Mouse (Mus musculus) small intestine, adult 2 months (tissue): ENCODE results near the gene D230025D16Rik.

Source experiments
- CTCF ChIP-seq: fragments of 200-500 bp; IDR thresholded peaks from 2 replicates; pipeline ENCODE4 v1.5.1; 2012; ENCODE audit warnings: low read depth, mild to moderate bottlenecking, control low read depth, inconsistent platforms, low read length, moderate library complexity, mixed read lengths; ENCODE audit not compliant: insufficient replicate concordance, insufficient read length; ENCODE audit errors: extremely low read depth
- POLR2A ChIP-seq: fragments of 200-500 bp; IDR thresholded peaks from 2 replicates; pipeline ENCODE4 v1.6.1; 2012; ENCODE audit warnings: low read depth, mild to moderate bottlenecking, control low read depth, inconsistent platforms, low read length, moderate library complexity

DNA sequence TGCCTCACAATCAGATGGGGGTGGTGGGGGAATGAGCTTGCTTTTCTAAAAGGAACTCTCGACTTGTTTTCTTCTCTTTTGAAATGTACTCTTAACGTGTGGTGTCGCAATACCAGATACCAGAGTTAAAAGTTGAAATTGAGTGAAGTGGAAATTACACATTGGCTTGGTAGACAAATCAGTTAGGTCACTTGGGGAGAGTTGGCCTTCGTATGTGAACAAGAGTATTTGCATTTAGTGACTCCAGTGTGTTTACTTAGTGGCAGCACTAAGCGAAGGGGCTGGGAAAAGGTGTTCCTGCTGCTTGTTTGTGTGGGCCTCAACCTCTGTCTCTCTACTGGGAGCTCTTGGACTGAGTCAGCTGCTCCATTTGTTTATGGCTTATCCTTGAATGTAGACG, 972 bp downstream of the D230025D16Rik start:
- TF ChIP-seq POLR2A (no peak), CTCF (no peak)
